Mouse (Mus musculus) spleen, embryonic (tissue): ENCODE data around the gene Gm34653.

Experiments
- CTCF ChIA-PET: fragments of 350-600 bp; sonication (Branson Sonifier 250); formaldehyde crosslinking; loops from one replicate; lab custom pipeline; 2022; lab: Charles Lee

Gene Gm34653

DNA sequence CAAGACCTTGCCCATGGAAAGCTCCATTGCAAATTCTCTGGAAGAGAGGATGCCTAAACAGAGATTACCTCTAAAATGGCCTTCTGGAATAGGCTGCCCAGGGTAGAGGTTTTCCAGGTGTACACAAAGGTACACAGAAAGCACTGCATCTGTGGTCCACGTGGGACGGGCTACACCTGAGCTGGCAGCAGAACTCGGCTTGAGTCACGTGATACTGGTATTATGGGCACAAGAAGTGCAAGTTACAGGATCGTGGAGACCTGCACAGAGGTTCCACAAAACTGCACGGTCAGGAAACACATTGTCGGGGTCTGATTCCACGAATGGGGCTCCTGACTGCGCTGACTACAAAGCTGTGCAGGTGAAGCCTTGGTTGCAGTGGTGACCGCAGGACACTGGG is 47.2 kb downstream of the Gm34653 start:
- CTCF ChIA-PET = interaction anchor here (0.5 kb wide), 1 partner anchor 32 kb away, joined by 7 read pairs; no protein-coding TSS in a partner anchor

DNA sequence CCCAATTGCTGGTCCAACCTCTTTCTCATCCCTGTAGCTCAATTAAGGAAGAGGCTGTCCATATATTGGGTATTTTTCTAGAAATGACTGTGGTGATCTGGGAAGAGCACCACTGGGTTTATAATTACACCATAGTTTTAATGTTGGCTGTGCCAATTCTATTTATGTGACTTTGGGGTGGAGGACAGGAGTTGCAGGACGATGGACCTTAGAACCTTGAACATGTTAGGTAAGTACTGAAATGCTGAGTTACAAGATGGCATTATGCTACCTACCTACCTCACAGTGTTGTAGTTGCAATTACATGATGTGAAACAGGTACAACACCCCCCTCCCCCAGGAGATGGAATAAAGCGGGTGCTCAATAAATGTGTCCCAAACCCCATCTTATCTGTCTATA is 50.0 kb downstream of the Gm34653 start:
- CTCF ChIA-PET = no interaction called here

DNA sequence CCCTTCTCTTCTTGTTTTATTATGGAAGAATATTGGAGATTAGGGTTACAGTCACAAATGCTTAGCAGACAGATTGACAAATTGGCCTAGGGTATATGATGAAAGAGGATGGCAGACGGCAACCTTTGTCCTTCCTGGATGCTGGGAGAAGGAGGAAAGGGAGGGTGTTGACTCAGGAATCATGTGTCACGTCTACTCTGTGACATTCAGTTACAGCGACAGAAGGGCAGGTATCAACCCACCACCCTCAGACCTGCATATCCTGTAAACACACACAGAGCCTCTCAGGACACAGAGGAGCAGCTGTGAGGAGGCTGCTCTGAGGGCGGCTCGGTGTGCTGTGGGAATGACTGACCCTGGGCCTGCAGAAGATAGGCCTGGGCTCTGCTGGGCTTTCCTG is 50.4 kb downstream of the Gm34653 start:
- CTCF ChIA-PET = no interaction called here

DNA sequence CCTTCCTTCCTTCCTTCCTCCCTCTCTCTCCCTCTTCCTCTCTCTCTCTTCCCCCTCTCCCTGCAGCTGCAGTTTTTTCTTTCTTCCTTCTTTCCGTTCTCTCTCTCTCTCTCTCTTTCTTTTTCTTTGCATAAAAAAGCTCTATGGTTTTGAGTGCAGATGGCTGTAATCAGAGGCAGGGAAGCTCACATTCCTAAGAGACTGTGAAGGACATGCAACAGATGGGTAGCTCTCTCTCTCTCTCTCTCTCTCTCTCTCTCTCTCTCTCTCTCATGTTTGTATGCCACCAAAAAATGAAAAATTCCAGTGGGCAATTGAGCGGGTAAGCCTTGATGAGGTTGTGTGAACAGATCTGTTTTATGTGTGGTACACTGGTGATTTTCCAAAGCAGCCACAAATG is 51.4 kb downstream of the Gm34653 start:
- CTCF ChIA-PET = no interaction called here
